In the genomic region with DNA sequence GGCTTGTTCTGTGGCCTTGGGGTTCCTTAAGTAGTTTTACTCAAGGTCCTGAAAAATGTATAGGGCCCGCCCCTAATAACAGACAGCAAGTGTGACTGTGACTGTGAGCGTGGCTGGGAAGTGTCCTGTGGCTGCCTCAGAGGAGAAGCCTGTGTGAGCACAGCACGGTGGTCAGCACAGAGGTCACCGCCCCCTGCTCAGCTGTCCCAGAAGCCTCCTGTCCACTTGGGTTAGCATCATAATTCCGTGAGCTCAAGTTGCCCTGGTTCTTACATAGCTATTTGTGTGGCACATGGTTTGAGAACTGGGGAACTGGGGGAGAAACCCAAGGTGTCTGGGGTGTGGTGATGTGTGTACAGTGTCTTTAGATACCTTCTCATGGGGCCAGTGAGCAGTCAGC, we compare ENCODE assay signal across 28 mouse cellular contexts. TPM values are rescaled to one million over a fixed set of nuclear protein-coding genes. Genes with fewer than 3 reads are reported as not detected.
"Had no signal": no experiment of that assay in that cellular context is flagged by ENCODE, and none has a peak within 500 bp of the region (broad histone marks: within the 10 kb centered on the region; RNA-seq: fewer than 3 reads in every experiment).

No protein-coding gene starts in this region.

- H3K4me3 ChIP-seq: liver, embryonic 12.5 days; megakaryocyte, embryonic 14.5 days; midbrain, embryonic 12.5 days; neural tube, embryonic 13.5 days; neural tube, embryonic 15.5 days had no signal

- H3K27ac ChIP-seq: liver, embryonic 12.5 days; liver, embryonic 14.5 days; midbrain, embryonic 12.5 days; neural tube, embryonic 13.5 days; neural tube, embryonic 15.5 days had no signal

- H3K4me2 ChIP-seq: liver, embryonic 12.5 days; lung, embryonic 14.5 days; midbrain, embryonic 12.5 days; neural tube, embryonic 13.5 days; neural tube, embryonic 15.5 days had no signal

- H3K27me3 ChIP-seq: liver, embryonic 12.5 days; megakaryocyte, embryonic 14.5 days; midbrain, embryonic 12.5 days; neural tube, embryonic 13.5 days; neural tube, embryonic 15.5 days had no signal

- DNase-seq: lung, adult 18-20 months; lung, embryonic 14.5 days; lung, postnatal 10 days; lung, postnatal 4 days; midbrain, embryonic 14.5 days; right cerebral cortex, adult 18-20 months; right cerebral cortex, postnatal 25 days; right cerebral cortex, postnatal 4 days; spleen, adult 18-20 months; thymus, adult 2 months; thymus, postnatal 25 days; thymus, postnatal 4 days had no signal

RNA-seq across cellular contexts. Expression of a gene that starts 31.9 kb away (rescaled TPM):
- total RNA-seq: megakaryocyte progenitor cell, adult 5-6 weeks; midbrain, postnatal 0 days; monocyte, adult 5-6 weeks had no signal
- polyA plus RNA-seq: liver, embryonic 12.5 days; liver, embryonic 14.5 days; liver, embryonic 16.5 days; lung, embryonic 14.5 days; lung, embryonic 16.5 days; midbrain, embryonic 12.5 days; midbrain, embryonic 14.5 days; midbrain, postnatal 0 days; neural tube, embryonic 11.5 days; neural tube, embryonic 13.5 days; neural tube, embryonic 15.5 days; small intestine, adult 2 months; stomach, embryonic 14.5 days; stomach, embryonic 16.5 days; thymus, adult 2 months; urinary bladder, adult 2 months had no signal
